Mouse (Mus musculus) liver, adult 2 months (tissue): Measurements from ENCODE around the gene Pstpip1. TPM values are rescaled to one million over a fixed set of nuclear protein-coding genes. Genes with fewer than 3 reads are reported as not detected.

Experiments used
- DNase-seq: peaks from one replicate; pipeline ENCODE4 v3.0.0-alpha.2; 2011; ENCODE audit warnings: low read depth, low spot score; ENCODE audit errors: extremely low read depth
- H3K27ac ChIP-seq: fragments of 200-500 bp; replicated peaks from 2 replicates; pipeline ENCODE4 v1.5.1; 2012; ENCODE audit warnings: low read depth, mild to moderate bottlenecking, control low read depth, inconsistent platforms, low read length; ENCODE audit not compliant: insufficient read depth
- H3K27me3 ChIP-seq: fragments of 200-500 bp; 2 replicates; pipeline ENCODE4 v1.6.1; 2012; ENCODE audit warnings: mild to moderate bottlenecking, moderate library complexity, low read length, inconsistent platforms; ENCODE audit not compliant: control insufficient read depth, insufficient read depth
- H3K36me3 ChIP-seq: fragments of 200-500 bp; 2 replicates; pipeline ENCODE4 v1.6.1; 2012; ENCODE audit warnings: low read length, inconsistent platforms; ENCODE audit not compliant: control insufficient read depth, insufficient read depth
- H3K4me1 ChIP-seq: fragments of 200-500 bp; 2 replicates; pipeline ENCODE4 v1.6.1; 2011; ENCODE audit warnings: low read length; ENCODE audit not compliant: control insufficient read depth, insufficient read depth
- H3K4me3 ChIP-seq: fragments of 200-500 bp; 2 replicates; pipeline ENCODE4 v1.5.1; 2011; ENCODE audit warnings: low read depth, mild to moderate bottlenecking, control low read depth, low read length, moderate library complexity; ENCODE audit not compliant: insufficient read depth
- H3K79me2 ChIP-seq: fragments of 200-500 bp; 2 replicates; pipeline ENCODE4 v1.6.1; 2012; ENCODE audit warnings: inconsistent platforms, mild to moderate bottlenecking, low read length, moderate library complexity; ENCODE audit not compliant: control insufficient read depth, insufficient read depth
- H3K9ac ChIP-seq: fragments of 200-500 bp; 2 replicates; pipeline ENCODE4 v1.6.1; 2012; ENCODE audit warnings: low read depth, mild to moderate bottlenecking, control low read depth, inconsistent platforms, low read length
- CTCF ChIP-seq: fragments of 200-500 bp; IDR thresholded peaks from 2 replicates; pipeline ENCODE4 v1.5.1; 2011; ENCODE audit warnings: low read depth, low read length, control low read depth
- POLR2A ChIP-seq: fragments of 200-500 bp; IDR thresholded peaks from 2 replicates; pipeline ENCODE4 v1.6.1; 2011; ENCODE audit warnings: low read length, control low read depth; ENCODE audit not compliant: insufficient read depth; ENCODE audit errors: extremely low read depth
- WGBS: fragments of 180-500 bp; shearing (Covaris S2); methylation state at CpG from one replicate; pipeline ENCODE4 v1.1.7; 2018; 5-methylcytosine and 5-hydroxymethylcytosine counted together
- polyA plus RNA-seq: library from polyadenylated mRNA; depleted of rRNA; stranded (reverse); fragments of >200 nt; gene quantifications from 2 replicates; pipeline ENCODE4 v1.2.3, GENCODE M21; 2012
- total RNA-seq: library from RNA; depleted of rRNA; stranded (reverse); fragments of >200 nt; gene quantifications from 2 replicates; pipeline ENCODE4 v1.2.3, GENCODE M21; 2014

The Pstpip1 gene
- total and polyA plus RNA-seq, 2 experiments, result 0.37 to 1.1 TPM

DNA sequence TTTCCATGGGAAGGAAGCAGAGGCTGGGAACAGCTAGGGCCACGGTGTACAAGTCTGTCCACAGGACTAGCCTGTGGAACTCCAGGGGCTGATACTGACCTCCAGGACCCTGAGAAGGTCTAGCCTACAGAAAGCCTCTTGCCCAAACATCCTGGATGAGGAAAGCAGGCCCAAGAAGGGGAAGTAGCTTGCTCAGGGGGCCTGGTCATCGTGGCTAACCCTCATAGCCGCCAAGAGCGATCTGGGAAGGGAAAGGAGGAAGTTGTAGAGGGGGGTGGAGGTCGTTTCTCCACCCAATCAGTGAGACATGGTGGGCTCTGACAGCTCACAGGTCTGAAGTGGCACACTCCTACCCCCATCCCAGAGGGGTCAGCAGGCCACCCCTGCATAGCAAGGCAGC, 18.4 kb downstream of the Pstpip1 start:
- Histone ChIP-seq H3K4me3 (no peak overlapping the region), H3K9ac (no peak overlapping the region), H3K27me3 (no peaks in the 10 kb centered on the region), H3K4me1 (no peaks in the 10 kb centered on the region), H3K36me3 (no peaks in the 10 kb centered on the region), H3K27ac (no peak overlapping the region), H3K79me2 (no peaks in the 10 kb centered on the region)
- peak; percentile 16 for DNase-seq
- TF ChIP-seq POLR2A, result no peak
- no peak for TF ChIP-seq CTCF
- 79% methylated on average over 5 of the region's 5 CpGs for WGBS

DNA sequence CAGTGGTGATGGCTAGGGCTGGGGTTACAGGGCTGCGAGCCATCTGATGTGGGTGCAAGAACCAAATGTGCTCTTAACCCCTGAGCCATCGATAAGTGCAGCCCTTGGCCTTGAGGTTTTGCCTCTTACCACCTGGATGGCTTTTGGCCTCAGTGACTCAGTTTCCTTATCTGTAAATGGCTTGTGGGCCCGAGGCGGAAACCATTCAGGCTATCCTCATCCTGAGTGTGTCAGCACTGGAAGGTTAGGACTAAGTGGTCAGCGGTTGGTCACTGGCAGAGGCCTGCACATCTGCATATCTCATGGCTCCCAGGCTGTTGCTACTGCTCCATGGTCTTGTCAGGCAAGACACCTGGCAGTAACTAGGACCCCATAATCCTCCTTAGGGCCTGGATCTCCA, 28.3 kb downstream of the Pstpip1 start:
- DNase-seq, result no peak
- no peaks in the 10 kb centered on the region for H3K36me3 ChIP-seq
- no peaks in the 10 kb centered on the region for H3K79me2 ChIP-seq

DNA sequence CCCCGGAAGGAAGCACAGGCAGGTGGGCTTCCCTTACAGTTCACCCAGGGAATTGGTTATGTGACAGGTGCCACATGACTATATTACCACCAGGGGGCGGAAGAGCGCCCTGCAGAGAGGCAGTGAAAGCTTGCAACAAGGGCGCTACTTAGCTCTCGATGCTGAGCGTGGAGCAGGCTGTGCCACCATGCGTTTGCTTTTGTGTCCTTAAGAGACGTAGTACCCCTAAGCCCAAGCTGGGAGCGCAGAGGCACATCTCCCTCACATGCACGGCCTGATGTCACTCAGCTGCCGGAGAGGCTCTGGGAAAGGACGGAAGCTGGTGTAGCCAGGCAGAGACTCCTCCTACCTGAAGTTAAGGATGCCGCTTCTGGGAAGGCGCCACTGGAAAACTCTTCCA, 28.8 kb downstream of the Pstpip1 start:
- H3K36me3 ChIP-seq, result no peaks in the 10 kb centered on the region
- no peaks in the 10 kb centered on the region for H3K27me3 ChIP-seq
- no peaks in the 10 kb centered on the region for H3K79me2 ChIP-seq
- H3K4me1 ChIP-seq, result no peaks in the 10 kb centered on the region
- DNase-seq, result peak; percentile 42
- H3K4me3 ChIP-seq, result peak overlapping the region; percentile 12; the same call in 1 of the 2 replicates
- no peak overlapping the region for H3K27ac ChIP-seq
- no peak overlapping the region for H3K9ac ChIP-seq
- TF ChIP-seq CTCF, result peak; percentile 93
- no peak for TF ChIP-seq POLR2A
- 6% methylated on average over 14 of the region's 14 CpGs for WGBS

More for the DNA sequence above, 28.3 kb downstream of the Pstpip1 start:
- Histone ChIP-seq H3K4me1 (no peaks in the 10 kb centered on the region), H3K4me3 (no peak overlapping the region), H3K27me3 (no peaks in the 10 kb centered on the region), H3K27ac (no peak overlapping the region), H3K9ac (no peak overlapping the region)
- TF ChIP-seq CTCF (no peak), POLR2A (no peak)
- WGBS, result 86% methylated on average over 5 of the region's 5 CpGs

DNA sequence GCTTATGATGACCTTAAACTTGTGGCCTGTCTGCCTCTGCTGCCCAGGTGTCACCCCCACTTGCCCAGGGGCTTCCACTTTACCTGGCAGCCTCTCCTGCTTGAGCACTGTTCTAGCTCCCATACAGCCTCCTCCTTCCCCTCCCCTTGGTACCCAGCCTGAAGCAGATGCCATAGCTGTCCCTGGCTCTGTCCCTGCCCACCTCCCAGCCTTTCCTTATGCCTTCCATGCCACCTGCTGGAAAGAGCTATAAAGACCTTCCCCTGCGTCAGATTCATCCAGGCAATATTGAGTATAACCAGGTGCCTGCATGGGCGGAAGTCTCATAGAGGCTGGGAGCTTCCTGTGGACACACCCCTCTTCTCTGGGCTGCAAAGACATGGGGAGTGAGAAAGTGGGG, 29.9 kb downstream of the Pstpip1 start:
- no peaks in the 10 kb centered on the region for H3K36me3 ChIP-seq
- no peaks in the 10 kb centered on the region for H3K27me3 ChIP-seq
- no peak for DNase-seq
- no peak for TF ChIP-seq CTCF
- TF ChIP-seq POLR2A, result no peak
- H3K4me1 ChIP-seq, result no peaks in the 10 kb centered on the region
- H3K9ac ChIP-seq, result no peak overlapping the region
- H3K4me3 ChIP-seq, result no peak overlapping the region
- H3K27ac ChIP-seq, result no peak overlapping the region
- whole genome bisulfite sequencing, result 84% methylated on average over 2 of the region's 2 CpGs
- no peaks in the 10 kb centered on the region for H3K79me2 ChIP-seq

DNA sequence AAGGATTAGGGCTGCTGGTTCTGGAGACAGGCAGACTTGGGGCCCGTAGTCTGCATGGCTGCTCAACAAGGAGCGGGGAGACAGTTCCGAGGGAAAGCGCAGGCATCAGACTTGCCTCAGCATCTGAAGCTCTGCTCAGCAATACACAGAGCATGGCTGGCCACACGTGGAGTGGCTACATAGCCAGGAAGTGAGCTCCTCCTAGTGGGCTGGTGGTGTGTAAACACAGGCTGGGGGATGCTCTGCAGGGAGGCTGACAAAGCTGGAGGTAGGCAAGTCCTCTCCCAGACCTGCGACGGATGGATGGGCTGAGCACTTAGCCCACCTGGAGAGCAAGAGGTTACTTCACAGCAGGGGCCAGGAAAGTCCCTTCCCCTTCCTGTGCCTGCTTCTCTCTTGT, 31.3 kb downstream of the Pstpip1 start:
- DNase-seq, result no peak
- TF ChIP-seq POLR2A (no peak), CTCF (peak; percentile 53)
- Histone ChIP-seq H3K27me3 (no peaks in the 10 kb centered on the region), H3K4me3 (no peak overlapping the region), H3K79me2 (no peaks in the 10 kb centered on the region), H3K27ac (no peak overlapping the region), H3K36me3 (no peaks in the 10 kb centered on the region), H3K9ac (no peak overlapping the region), H3K4me1 (no peaks in the 10 kb centered on the region)
- 30% methylated on average over 7 of the region's 7 CpGs for WGBS

DNA sequence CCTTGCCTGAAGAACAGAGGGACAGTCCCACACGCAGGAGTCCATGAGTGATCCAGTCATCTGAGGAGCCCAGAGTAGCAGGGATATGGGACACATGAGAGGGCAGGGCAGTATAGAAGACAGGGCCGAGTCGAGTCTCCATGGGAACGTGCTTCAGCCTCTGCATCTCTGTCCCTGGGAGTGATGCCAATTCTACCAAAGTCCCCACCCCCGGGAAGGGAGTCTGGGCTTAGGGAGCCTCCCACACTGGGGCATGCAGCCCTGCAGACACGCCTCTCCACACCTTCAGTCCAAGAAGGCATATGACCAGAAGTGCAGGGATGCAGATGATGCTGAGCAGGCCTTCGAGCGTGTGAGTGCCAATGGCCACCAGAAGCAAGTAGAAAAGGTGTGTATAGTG, 33.2 kb downstream of the Pstpip1 start:
- no peak overlapping the region for H3K27ac ChIP-seq
- H3K36me3 ChIP-seq, result no peaks in the 10 kb centered on the region
- H3K27me3 ChIP-seq, result no peaks in the 10 kb centered on the region
- H3K4me3 ChIP-seq, result no peak overlapping the region
- TF ChIP-seq CTCF (no peak), POLR2A (no peak)
- DNase-seq, result no peak
- no peaks in the 10 kb centered on the region for H3K4me1 ChIP-seq
- H3K79me2 ChIP-seq, result no peaks in the 10 kb centered on the region
- WGBS, result 55% methylated on average over 8 of the region's 8 CpGs
- no peak overlapping the region for H3K9ac ChIP-seq
